Mouse (Mus musculus): ENCODE results near the gene Peli2.

Gene Peli2

DNA sequence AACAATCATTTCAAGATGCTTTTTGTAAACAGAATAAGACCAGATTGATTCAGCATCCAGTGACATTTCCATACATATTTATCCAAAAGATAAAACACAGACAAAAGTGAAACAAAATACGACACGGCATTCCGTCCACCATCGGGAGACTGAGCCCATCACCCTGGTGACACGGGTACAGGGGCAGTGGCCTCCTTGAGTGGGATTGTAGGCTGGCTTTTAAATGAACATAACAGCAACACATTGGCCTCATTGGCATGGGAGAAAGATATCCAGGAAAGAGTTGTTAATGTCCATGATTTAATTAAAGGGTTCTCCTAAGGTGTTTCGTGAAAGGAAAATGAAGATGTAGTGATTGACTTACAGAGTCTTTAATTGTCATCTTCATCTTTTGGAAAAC is 5.3 kb downstream of the Peli2 start:
- DNase-seq (ENCODE audit: low spot score): no peak

DNA sequence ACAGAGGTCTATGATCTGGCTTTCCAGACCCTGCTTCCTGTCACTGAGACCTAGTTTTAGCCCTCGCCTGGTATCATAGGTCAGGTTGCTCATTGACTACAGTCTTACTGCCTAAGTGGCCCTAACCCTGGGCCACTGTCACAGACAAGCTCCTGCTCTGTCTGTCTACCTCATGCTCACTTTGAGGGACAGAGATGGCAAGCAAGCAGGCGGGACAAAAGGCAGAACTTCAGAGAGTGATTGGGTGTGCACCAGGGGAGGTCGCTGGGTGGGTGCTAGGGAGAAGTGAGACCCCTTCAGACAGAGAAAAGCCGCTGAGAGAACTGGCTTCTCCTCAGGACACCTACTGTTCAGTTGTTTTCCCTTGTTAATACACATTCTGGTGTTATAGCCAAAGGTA is 6.3 kb downstream of the Peli2 start:
- no peak for DNase-seq (ENCODE audit: low spot score)

- no peak for DNase-seq (ENCODE audit: low spot score)
Observed at GRCm38 (mm10) chr14:48127609-48128185, 7.1 kb downstream of the Peli2 start.

GRCm38 (mm10) chr14:48128701-48129100 is 8.1 kb downstream of the Peli2 start:
- no peak for DNase-seq (ENCODE audit: low spot score)

DNA sequence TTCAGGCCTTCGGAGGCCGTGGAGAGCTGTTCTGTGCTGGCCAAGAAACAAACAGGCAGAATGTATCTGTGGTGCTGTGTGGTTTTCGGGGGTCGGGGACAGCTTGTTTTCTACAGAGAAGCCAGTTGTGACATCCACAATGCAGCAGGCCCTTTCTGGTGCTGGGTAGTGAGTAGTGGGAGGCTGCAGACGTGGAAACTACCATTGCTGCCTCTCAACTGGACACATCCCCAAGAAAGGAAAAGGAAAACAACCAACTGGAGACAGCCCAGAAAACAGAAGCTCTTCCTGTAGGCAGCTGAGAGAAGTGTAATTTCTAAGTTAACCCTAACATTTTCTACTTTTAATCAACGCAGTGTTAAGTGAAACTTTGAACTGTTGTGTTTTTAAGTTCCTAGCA is 9.4 kb downstream of the Peli2 start:
- no peak for DNase-seq (ENCODE audit: low spot score)

DNA sequence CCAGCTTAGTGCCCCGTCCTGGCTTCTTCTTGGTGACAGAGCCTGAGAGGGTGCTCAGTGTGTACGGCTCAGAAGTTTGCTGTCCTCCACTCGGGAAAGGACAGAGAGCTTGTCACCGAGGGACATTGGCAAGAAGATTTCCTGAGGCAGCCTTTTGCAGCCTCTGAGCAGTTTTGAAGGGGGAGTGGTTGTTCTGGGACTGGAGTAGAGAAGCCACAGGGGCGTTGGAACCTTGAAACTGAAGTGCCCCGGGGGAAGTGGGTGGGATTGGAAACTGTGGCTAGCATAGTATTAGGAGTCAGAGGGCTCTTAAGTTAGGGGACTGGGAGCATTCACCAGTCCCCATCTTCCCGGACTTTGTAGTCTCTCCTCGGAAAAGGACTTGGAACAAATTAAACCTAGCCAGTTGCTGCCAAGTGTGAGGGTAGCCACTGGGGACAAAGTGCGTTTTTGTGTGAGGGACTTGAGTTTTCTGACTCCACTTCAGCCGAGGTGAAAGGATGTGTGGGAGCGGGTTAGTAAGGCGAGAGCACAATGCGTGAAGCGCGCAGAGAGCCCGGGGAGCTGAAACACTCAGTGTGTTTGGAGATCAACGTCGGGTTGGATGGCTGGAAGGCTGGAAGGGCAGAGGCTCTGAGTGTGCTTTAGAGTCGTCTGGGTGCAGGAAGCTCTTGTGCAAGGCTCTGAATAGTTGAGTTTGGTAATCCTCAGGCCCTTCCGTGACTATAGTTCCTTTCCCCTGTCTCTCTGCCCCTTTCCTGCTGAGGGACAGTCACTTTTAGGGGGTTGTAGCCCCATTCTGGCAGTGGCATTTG is 10.3 kb downstream of the Peli2 start:
- no peak for DNase-seq (ENCODE audit: low spot score)

DNA sequence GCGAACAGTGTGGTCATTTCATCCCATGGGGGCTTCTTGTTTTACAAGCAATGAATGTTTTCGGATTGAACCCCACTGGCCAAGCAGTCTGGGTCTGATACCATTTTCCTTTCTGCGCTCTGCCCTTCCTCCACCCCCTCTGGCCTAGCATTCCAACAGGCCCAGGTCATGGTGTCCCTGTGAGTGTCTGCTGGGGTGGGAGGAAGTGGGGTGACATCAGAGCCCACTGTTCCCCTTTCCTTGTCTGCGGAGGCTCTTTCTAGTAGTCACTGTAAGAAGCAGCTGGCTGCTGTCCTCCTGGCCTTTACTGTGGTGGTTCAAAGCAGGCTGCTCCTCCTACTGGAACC is 10.9 kb downstream of the Peli2 start:
- no peak for DNase-seq (ENCODE audit: low spot score)

DNA sequence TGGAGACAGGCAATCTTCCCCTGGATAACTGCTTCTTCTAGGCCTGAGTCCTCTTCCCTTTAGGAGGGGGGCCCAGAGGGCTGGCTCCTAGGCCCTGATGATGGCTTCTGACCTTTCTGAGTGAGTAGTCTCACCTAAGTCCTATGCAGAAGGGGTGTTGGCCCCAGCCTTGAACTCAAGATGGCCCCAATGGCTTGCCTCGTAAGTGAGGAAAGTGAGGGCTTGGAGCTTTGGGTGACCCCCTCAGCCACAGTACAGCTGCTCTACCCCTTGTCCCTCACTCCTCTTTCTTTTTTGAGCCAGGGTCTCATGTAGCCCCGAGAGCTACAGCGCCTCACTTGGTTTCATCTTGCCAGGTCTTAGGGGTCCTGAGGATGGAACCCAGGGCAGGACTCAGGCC is 11.6 kb downstream of the Peli2 start:
- no peak for DNase-seq (ENCODE audit: low spot score)

DNA sequence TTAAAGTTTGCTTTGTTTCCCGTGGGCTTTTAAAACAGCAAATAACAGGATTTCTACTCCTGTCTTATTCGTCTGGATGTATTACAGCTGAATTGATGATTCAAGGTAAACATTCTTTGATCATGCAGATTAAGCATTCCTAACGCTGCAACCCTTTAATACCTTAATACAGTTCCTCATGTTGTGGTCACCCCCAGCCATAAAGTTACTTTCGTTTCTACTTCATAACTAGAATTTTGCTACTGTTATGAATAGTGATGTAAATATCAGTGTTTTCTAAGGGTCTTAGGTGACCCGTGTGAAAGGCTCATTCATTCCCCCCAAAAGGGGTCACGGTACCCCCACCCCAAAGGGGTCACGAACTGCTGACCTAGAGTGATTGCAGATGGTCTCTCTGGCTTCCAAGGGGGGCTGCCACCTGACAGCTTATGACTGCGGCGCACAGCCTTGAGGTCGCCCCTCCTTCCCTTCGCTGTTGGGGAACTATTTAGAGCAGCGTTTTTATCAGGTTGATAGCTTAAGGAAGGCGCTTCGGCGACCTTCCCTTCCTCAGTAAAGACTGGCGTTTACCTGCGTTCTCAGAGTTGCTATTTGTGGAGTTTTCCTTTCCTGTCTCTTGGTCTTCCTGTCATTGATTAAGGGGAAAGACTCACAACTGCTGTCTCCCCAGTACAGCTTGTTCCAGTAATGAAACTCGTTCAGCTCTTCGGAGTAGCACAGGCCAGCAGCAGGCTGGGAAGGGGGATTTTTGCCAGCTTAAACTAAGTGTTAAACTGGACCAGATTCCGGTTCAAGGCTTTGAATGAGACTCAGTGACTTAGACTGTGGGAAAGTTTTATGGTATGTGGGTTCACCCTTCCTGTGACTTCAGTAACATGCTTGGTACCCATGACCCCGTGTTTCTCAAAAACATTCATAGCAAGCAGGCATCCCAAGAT is 12.5 kb downstream of the Peli2 start:
- DNase-seq (ENCODE audit: low spot score): no peak

DNA sequence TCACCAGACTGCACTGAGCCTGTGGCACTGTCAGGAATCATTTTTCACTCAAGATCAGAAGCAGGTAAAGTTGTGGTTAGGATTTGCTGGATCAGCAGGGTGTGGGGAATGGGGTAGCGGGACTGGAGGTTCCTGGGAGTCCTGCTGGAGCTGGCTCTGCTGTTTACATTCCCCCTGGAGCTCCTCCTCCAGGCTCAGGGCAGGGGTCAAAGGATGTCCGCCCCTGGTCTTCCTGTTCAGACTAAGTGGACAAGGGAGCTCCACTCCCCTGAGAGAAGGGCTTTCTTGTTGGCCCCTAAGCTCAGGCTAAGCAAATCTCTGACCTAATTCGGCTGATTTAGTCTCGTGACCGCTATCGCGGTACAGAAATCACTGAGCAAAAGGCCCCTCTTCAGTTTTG is 13.7 kb downstream of the Peli2 start:
- peak; percentile 68 for DNase-seq (ENCODE audit: low spot score)

- DNase-seq (ENCODE audit: low spot score): no peak
Observed at GRCm38 (mm10) chr14:48135816-48136345, 15.3 kb downstream of the Peli2 start.

DNA sequence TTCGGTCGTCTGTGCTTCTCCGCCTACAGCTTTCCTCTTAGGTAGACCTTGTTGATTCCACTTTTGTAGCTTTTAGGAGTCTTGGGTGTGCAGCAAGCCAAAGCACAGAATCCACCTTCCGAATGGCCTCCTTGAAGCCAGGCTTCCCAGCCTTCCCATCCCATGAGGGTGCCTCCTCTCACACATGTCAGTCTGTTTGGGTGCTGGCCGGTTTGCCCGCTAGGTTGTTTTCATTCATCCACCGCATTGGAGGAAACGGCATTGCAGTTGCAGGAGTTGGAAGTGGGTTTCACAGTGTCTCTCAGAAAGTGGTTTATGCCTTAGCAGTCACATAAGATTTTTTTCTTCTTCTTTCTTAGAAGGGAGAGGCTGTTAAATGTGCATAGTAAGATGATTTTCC is 17.1 kb downstream of the Peli2 start:
- DNase-seq (ENCODE audit: low spot score): no peak

- DNase-seq (ENCODE audit: low spot score): no peak
Observed at GRCm38 (mm10) chr14:48138138-48138537, 17.5 kb downstream of the Peli2 start.

DNA sequence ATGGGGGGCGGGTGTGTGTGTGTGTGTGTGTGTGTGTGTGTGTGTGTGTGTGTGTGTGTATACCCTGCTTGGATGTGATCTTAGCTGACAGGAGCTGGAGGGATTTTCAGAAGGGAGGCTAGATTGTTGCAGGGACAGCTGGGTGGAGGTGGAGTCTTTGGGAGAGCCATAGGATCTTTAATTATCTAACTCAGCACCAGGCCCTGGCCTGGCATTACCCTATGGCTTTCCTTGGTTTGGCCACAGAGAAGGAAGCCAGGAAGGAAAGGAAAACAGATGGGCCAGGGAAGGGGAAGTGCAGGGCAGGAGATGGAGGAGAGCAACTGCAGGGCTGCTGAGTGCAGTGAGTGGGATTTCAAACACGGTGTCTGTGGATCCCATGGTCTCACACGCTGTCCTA is 18.8 kb downstream of the Peli2 start:
- DNase-seq (ENCODE audit: low spot score): no peak

- no peak for DNase-seq (ENCODE audit: low spot score)
Observed at GRCm38 (mm10) chr14:48141694-48142093, 21.1 kb downstream of the Peli2 start.

- DNase-seq (ENCODE audit: low spot score): no peak
Observed at GRCm38 (mm10) chr14:48142696-48143095, 22.1 kb downstream of the Peli2 start.

- DNase-seq (ENCODE audit: low spot score): no peak
Observed at GRCm38 (mm10) chr14:48143141-48143540, 22.5 kb downstream of the Peli2 start.

- DNase-seq (ENCODE audit: low spot score): no peak
Observed at GRCm38 (mm10) chr14:48144330-48144729, 23.7 kb downstream of the Peli2 start.

- no peak for DNase-seq (ENCODE audit: low spot score)
Observed at GRCm38 (mm10) chr14:48147688-48148087, 27.1 kb downstream of the Peli2 start.

- DNase-seq (ENCODE audit: low spot score): no peak
Observed at GRCm38 (mm10) chr14:48148615-48149014, 28.0 kb downstream of the Peli2 start.

DNA sequence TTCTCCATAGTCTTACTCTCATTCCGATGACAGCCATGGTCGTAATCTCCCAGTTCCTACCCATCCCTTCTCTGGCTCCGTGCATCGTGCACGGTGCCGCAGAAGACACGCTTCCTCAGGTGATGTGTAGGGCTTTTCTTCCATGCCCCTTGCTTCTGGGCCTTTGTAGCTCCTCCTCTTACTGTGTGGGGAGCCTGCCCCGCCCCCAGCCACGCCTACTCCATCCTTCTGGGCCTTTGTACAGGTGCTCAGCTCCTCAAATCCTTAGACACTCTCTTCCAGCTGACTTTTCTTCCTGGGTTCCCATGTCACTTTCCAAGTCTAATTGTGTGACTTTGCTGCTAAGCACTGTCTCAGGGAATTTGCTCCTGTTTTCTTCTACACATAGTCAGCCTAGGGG is 28.7 kb downstream of the Peli2 start:
- DNase-seq (ENCODE audit: low spot score): no peak

GRCm38 (mm10) chr14:48150903-48151302 is 30.3 kb downstream of the Peli2 start:
- no peak for DNase-seq (ENCODE audit: low spot score)

DNA sequence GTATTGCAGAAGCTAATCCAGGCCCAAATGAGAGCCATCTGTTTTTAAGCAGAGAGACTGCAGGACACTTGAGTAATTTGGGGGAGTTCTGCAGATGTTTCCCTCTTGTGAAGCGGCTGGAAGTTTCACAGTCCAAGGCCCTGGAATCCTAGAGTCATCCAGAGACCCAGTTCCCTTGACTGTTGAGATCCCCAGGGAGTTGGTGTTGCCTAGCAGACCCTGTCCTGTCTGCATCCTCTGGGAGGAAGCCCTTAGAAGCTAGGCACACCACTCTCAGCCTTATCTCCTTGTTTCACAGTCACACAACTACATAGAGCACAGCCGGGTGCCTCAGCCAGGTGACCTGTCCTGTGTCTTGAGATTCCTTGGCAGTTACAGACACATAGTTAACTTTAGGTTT is 30.9 kb downstream of the Peli2 start:
- no peak for DNase-seq (ENCODE audit: low spot score)
